Mouse (Mus musculus) erythroblast, embryonic 14.5 days (primary cell): ENCODE data around the gene Rom1.
"Not testable (repeated sequence)": the region's sequence is repeated elsewhere in the genome, so short reads cannot be mapped to it uniquely, and the experiment has no call there.

ENCODE experiments used
- GATA1 ChIP-seq: IDR thresholded peaks from 2 replicates; pipeline ENCODE4 v1.6.1; 2012; ENCODE audit warnings: low read length, inconsistent platforms, mixed read lengths
- TAL1 ChIP-seq: IDR thresholded peaks from 3 replicates; pipeline ENCODE4 v1.6.1; 2012; ENCODE audit warnings: low read length, inconsistent platforms, mixed read lengths

DNA sequence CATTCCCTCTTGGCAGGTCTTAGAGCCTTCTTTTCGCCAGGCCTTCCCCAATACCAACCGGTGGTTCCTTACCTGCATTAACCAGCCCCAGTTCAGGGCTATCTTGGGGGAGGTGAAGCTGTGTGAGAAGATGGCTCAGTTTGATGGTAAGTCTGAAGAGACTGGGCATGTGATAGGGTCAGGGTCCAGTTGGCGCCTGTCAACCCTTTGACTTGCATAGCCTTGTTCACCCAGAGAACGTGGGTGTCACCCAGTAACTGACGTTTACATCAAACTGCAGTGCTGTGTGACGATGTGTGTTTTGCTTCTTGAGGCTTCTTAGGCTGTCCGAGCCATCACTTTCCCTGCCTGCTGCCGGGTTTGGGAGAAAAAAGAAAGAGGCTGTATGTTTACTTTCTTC, 43.3 kb upstream of the Rom1 start:
- TF ChIP-seq GATA1, TAL1: not testable (repeated sequence)
